Comparison of ENCODE assay signal across 8 mouse cellular contexts in the genomic region with DNA sequence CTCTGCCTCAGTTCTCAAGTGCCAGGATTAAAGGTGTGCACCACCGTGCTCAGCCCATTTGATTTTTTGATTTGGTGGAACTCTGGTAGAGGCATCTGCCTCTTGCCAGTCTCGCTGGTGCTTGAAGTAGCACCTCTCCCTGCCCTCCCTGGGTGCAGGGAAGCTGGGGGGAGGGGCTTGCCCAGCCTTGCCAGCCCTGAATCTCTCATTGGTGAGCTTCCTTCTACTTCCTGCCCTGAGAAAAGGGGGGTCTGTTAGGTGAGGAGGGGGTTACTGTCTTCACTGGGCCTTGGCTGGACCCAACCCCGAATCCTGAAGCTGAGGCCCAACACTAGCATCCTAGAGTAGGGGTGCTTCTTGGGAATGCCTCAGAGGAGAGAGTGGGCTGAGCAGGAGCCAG. TPM values are rescaled to one million over a fixed set of nuclear protein-coding genes. Genes with fewer than 3 reads are reported as not detected.
DNase-seq lines count a peak whose midpoint lies in the region; ATAC-seq and TF ChIP-seq lines count a peak whose summit lies in the region.

No protein-coding gene starts in this region.

- H3K9me3 ChIP-seq in kidney, embryonic 15.5 days (replicated peaks) = no peaks in the 10 kb centered on the region
- H3K9me3 ChIP-seq in embryonic facial prominence, embryonic 10.5 days = no peaks in the 10 kb centered on the region
- no peaks in the 10 kb centered on the region for H3K9me3 ChIP-seq in limb, embryonic 14.5 days (ENCODE audit: control insufficient read depth, low read length)

- H3K9ac ChIP-seq in kidney, embryonic 15.5 days = peak overlapping the region; percentile 29; the same call in 1 of the 2 replicates
- H3K9ac ChIP-seq in limb, embryonic 14.5 days (ENCODE audit: low read depth, low read length, severe bottlenecking) = no peak overlapping the region

- peaks cover 90% of the 10 kb centered on the region for H3K36me3 ChIP-seq in kidney, embryonic 15.5 days
- H3K36me3 ChIP-seq in embryonic facial prominence, embryonic 10.5 days (replicated peaks) = peaks cover 98% of the 10 kb centered on the region
- peaks cover 76% of the 10 kb centered on the region for H3K36me3 ChIP-seq in limb, embryonic 14.5 days (ENCODE audit: control insufficient read depth, insufficient read depth, low read length)

- peak overlapping the region; percentile 75 for H3K4me2 ChIP-seq in kidney, embryonic 15.5 days
- 0 out of 2 replicates have a peak overlapping the region, but pooled peaks have one; percentile 4 for H3K4me2 ChIP-seq in limb, embryonic 14.5 days (replicated peaks; ENCODE audit: low read depth, low read length, severe bottlenecking)

- WGBS in kidney, embryonic 15.5 days = 33% methylated on average over 3 of the region's 3 CpGs
- 81% methylated on average over 3 of the region's 3 CpGs for WGBS in embryonic facial prominence, embryonic 10.5 days
- 33% methylated on average over 3 of the region's 3 CpGs for WGBS in limb, embryonic 14.5 days

- no peaks in the 10 kb centered on the region for H3K27me3 ChIP-seq in kidney, embryonic 15.5 days
- no peaks in the 10 kb centered on the region for H3K27me3 ChIP-seq in embryonic facial prominence, embryonic 10.5 days (replicated peaks; ENCODE audit: low read depth, poor library complexity, severe bottlenecking)
- H3K27me3 ChIP-seq in limb, embryonic 14.5 days (ENCODE audit: control insufficient read depth, insufficient read depth, low read length) = no peaks in the 10 kb centered on the region

- peak overlapping the region; percentile 100 for H3K27ac ChIP-seq in kidney, embryonic 15.5 days
- H3K27ac ChIP-seq in embryonic facial prominence, embryonic 10.5 days (replicated peaks) = no peak overlapping the region; the same call in 1 of the 2 replicates
- H3K27ac ChIP-seq in limb, embryonic 14.5 days (replicated peaks; ENCODE audit: low read depth, low read length) = no peak overlapping the region

- no peak for ATAC-seq in kidney, embryonic 15.5 days (replicated peaks; ENCODE audit: low FRiP score)
- no peak for ATAC-seq in limb, embryonic 14.5 days (ENCODE audit: low FRiP score, low read depth)

- peaks cover 81% of the 10 kb centered on the region for H3K4me1 ChIP-seq in kidney, embryonic 15.5 days
- H3K4me1 ChIP-seq in embryonic facial prominence, embryonic 10.5 days = peaks cover 68% of the 10 kb centered on the region
- peaks cover 41% of the 10 kb centered on the region for H3K4me1 ChIP-seq in limb, embryonic 14.5 days (ENCODE audit: control insufficient read depth, insufficient read depth, low read length)

- no peak overlapping the region for H3K4me3 ChIP-seq in kidney, embryonic 15.5 days (replicated peaks)
- H3K4me3 ChIP-seq in embryonic facial prominence, embryonic 10.5 days = peak overlapping the region; percentile 1; the same call in 1 of the 2 replicates
- H3K4me3 ChIP-seq in limb, embryonic 14.5 days (replicated peaks; ENCODE audit: low read length) = no peak overlapping the region

- peak; percentile 33 for DNase-seq in adrenal gland, postnatal 14 days
- DNase-seq in adrenal gland, postnatal 10 days = no peak
- DNase-seq in kidney, postnatal 10 days = no peak
- no peak for DNase-seq in embryonic facial prominence, embryonic 10.5 days (ENCODE audit: low spot score)
- no peak for DNase-seq in limb, embryonic 14.5 days (ENCODE audit: low spot score)
- no peak for DNase-seq in testis, postnatal 10 days (ENCODE audit: low spot score)
- DNase-seq in right cerebral cortex, postnatal 4 days = no peak

- no peak for TF ChIP-seq POLR2A in limb, embryonic 14.5 days (IDR thresholded peaks at IDR 0.05; ENCODE audit: borderline replicate concordance, extremely low read depth, insufficient read depth, insufficient read length)

RNA-seq across cellular contexts. Expression of a gene that starts 7.2 kb away (rescaled TPM):
- total RNA-seq in adrenal gland, postnatal 14 days (2021) = 39.3 and 44.9 TPM in 2 replicates
- 10 to 100 TPM; 37.9 to 41.6 TPM for total RNA-seq in adrenal gland, postnatal 10 days (2021)
- polyA plus RNA-seq in kidney, embryonic 15.5 days (2015; fragmentation: Nextera tagmentation; extraction: Ambion mirVana) = 24.6 and 28.7 TPM in 2 replicates
- 19.5 and 20.9 TPM in 2 replicates for polyA plus RNA-seq in embryonic facial prominence, embryonic 10.5 days (2016; fragmentation: Nextera tagmentation; extraction: Ambion mirVana)
- 22.7 and 32.5 TPM in 2 replicates for polyA plus RNA-seq in limb, embryonic 14.5 days (2012; rRNA removed)
- polyA plus RNA-seq in limb, embryonic 14.5 days (2014; fragmentation: Nextera tagmentation; extraction: Ambion mirVana) = 21.5 and 23.1 TPM in 2 replicates
